Mouse (Mus musculus) heart, adult 8-10 months (tissue): Measurements from ENCODE around the gene Gm49320. TPM values are rescaled to one million over a fixed set of nuclear protein-coding genes. Genes with fewer than 3 reads are reported as not detected.
A peak's percentile ranks its signal among the peaks of the same experiment; 100 is the strongest.

Experiments used
- DNase-seq: peaks from one replicate; pipeline ENCODE4 v3.0.0; 2022; ENCODE audit warnings: low spot score
- total RNA-seq, 4 experiments: library from RNA; stranded (reverse); gene quantifications; 2 replicates each; pipeline ENCODE4 v1.2.4; 2022

Gm49320 gene
- total RNA-seq: under 1 TPM in 1 of 4 experiments, not detected in 3; 0.25 TPM

- peak; percentile 100 for DNase-seq
Observed at GRCm38 (mm10) chr8:4238434-4239192, at the start of gene Gm49320, which contains the start of gene Map2k7. Gene Gm49320, plus strand, starts transcription at chr8:4238865. Gene Map2k7, plus strand, starts transcription at chr8:4238740.

GRCm38 (mm10) chr8:4189031-4189722 lies 49.5 kb upstream of the Gm49320 start:
- no peak for DNase-seq

- no peak for DNase-seq
Observed at GRCm38 (mm10) chr8:4192305-4192704, 46.4 kb upstream of the Gm49320 start.

GRCm38 (mm10) chr8:4192807-4193587 lies 45.7 kb upstream of the Gm49320 start:
- peak; percentile 82 for DNase-seq

GRCm38 (mm10) chr8:4193588-4193894 lies 45.1 kb upstream of the Gm49320 start:
- no peak for DNase-seq

GRCm38 (mm10) chr8:4201321-4201720 lies 37.3 kb upstream of the Gm49320 start:
- no peak for DNase-seq

GRCm38 (mm10) chr8:4205246-4206123 lies 33.2 kb upstream of the Gm49320 start:
- no peak for DNase-seq

GRCm38 (mm10) chr8:4206182-4207015 lies 32.3 kb upstream of the Gm49320 start:
- DNase-seq: no peak

- no peak for DNase-seq
Observed at GRCm38 (mm10) chr8:4207016-4207350, 31.7 kb upstream of the Gm49320 start.

GRCm38 (mm10) chr8:4211097-4211496 lies 27.6 kb upstream of the Gm49320 start:
- no peak for DNase-seq

- DNase-seq: no peak
Observed at GRCm38 (mm10) chr8:4212809-4213209, 25.9 kb upstream of the Gm49320 start.

GRCm38 (mm10) chr8:4213210-4214005 lies 25.3 kb upstream of the Gm49320 start:
- no peak for DNase-seq

GRCm38 (mm10) chr8:4214006-4214980 lies 24.4 kb upstream of the Gm49320 start:
- DNase-seq: peak; percentile 36

GRCm38 (mm10) chr8:4216296-4216695 lies 22.4 kb upstream of the Gm49320 start:
- DNase-seq: no peak

GRCm38 (mm10) chr8:4216791-4217621 lies 21.7 kb upstream of the Gm49320 start, which contains the start of gene Prr36:
Gene Prr36, minus strand, starts transcription at chr8:4217459.
- DNase-seq: no peak

- no peak for DNase-seq
Observed at GRCm38 (mm10) chr8:4219617-4220016, 19.0 kb upstream of the Gm49320 start.

- no peak for DNase-seq
Observed at GRCm38 (mm10) chr8:4222059-4222458, 16.6 kb upstream of the Gm49320 start.

- DNase-seq: no peak
Observed at GRCm38 (mm10) chr8:4226323-4226722, 12.3 kb upstream of the Gm49320 start.
